Mouse (Mus musculus) heart, embryonic 11.5 days (tissue): ENCODE data around the gene Ranbp3l. TPM values are rescaled to one million over a fixed set of nuclear protein-coding genes. Genes with fewer than 3 reads are reported as not detected.

Experiments
- ATAC-seq: fragments of 200-750 bp; cut with Nextera tagmentation; replicated peaks from 2 replicates; pipeline ENCODE4 v1.8.0; 2017; ENCODE audit warnings: moderate library complexity; ENCODE audit not compliant: insufficient number of reproducible peaks, low FRiP score, low TSS enrichment
- H3K27ac ChIP-seq: fragments of 300-500 bp; sonication (generic); 2 replicates; pipeline ENCODE4 v1.5.1; 2014; ENCODE audit warnings: mild to moderate bottlenecking, low read depth, low read length
- H3K27me3 ChIP-seq: fragments of 300-500 bp; sonication (generic); 2 replicates; pipeline ENCODE4 v1.6.1; 2014; ENCODE audit warnings: mild to moderate bottlenecking, low read length, mixed read lengths; ENCODE audit not compliant: control insufficient read depth, insufficient read depth
- H3K36me3 ChIP-seq: fragments of 300-500 bp; sonication (generic); 2 replicates; pipeline ENCODE4 v1.6.1; 2014; ENCODE audit warnings: mild to moderate bottlenecking, low read length, moderate library complexity, mixed read lengths; ENCODE audit not compliant: control insufficient read depth, insufficient read depth
- H3K4me1 ChIP-seq: fragments of 300-500 bp; sonication (generic); 2 replicates; pipeline ENCODE4 v1.6.1; 2014; ENCODE audit warnings: low read length; ENCODE audit not compliant: control insufficient read depth, insufficient read depth
- H3K4me2 ChIP-seq: fragments of 300-500 bp; sonication (generic); 2 replicates; pipeline ENCODE4 v1.6.1; 2014; ENCODE audit warnings: mild to moderate bottlenecking, moderate library complexity
- H3K4me3 ChIP-seq: fragments of 300-500 bp; sonication (generic); 2 replicates; pipeline ENCODE4 v1.5.1; 2014; ENCODE audit warnings: low read depth, low read length
- H3K9ac ChIP-seq: fragments of 300-500 bp; sonication (generic); 2 replicates; pipeline ENCODE4 v1.6.1; 2014; ENCODE audit warnings: mild to moderate bottlenecking, low read depth, low read length, moderate library complexity
- H3K9me3 ChIP-seq: fragments of 300-500 bp; sonication (generic); replicated peaks from 2 replicates; pipeline ENCODE4 v1.6.1; 2016; ENCODE audit warnings: low read length; ENCODE audit not compliant: control insufficient read depth
- WGBS: fragments of 180-500 bp; shearing (Covaris S2); extraction: QIAGEN DNeasy Blood & Tissue Kit; methylation state at CpG from one replicate; pipeline ENCODE4 v1.1.7; 2014; ENCODE audit not compliant: insufficient replicate concordance; 5-methylcytosine and 5-hydroxymethylcytosine counted together
- polyA plus RNA-seq: library from polyadenylated mRNA; unstranded; fragments of >200 nt; fragmentation: Nextera tagmentation; extraction: Ambion mirVana; gene quantifications from 2 replicates; pipeline ENCODE4 v1.2.1, GENCODE M21; 2014

Gene Ranbp3l
- 0.46 and 0.96 TPM in 2 replicates for polyA plus RNA-seq

DNA sequence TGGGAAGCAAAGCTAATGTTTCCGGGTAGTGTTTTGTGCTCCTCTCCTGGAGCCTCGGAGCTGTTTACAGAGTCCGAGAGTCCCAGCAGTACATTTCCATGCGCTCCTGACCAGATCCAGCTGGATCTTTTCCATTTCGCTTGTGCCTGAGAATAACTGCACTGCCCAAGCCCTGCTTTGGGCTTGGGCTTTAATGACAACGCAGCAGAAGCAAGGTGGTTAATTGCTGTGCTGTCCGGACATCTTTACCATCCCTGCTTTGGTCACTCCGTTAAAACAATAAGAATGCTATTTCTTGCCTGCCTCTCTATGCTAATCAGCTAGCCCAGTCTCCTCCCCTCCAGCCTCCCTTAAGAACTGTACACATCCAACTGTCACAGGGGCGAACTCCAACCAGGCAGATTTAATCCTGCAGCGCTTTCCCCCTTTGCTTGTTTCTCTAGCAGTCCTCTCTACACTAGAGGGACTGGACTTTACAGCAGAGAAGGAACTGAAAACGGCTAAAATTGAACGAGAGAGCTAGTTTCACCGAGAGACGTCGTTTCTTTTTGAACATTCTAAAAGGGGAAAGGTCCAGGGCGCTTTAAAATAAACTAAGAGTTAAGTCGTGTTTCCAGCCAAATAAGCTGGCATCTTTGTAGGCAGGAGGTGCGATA lies at the start of gene Ranbp3l:
Gene Ranbp3l (plus strand): TSS at position 377 of the 656 bp plus-strand sequence.
- WGBS, result 61% methylated on average over 18 of the region's 18 CpGs
- Histone ChIP-seq H3K4me3 (no peak within 1 kb of the TSS), H3K27ac (no peak within 1 kb of the TSS), H3K9me3 (no peaks in the 10 kb centered on the region), H3K27me3 (no peaks in the 10 kb centered on the region), H3K36me3 (no peaks in the 10 kb centered on the region), H3K4me1 (no peaks in the 10 kb centered on the region), H3K9ac (no peak within 1 kb of the TSS), H3K4me2 (peak within 1 kb of the TSS; percentile 25)
- no peak for ATAC-seq

GRCm38 (mm10) chr15:8930061-8930460 lies 37.7 kb upstream of the Ranbp3l start:
- no peaks in the 10 kb centered on the region for H3K27me3 ChIP-seq
- no peaks in the 10 kb centered on the region for H3K4me1 ChIP-seq
- ATAC-seq, result no peak
- H3K9ac ChIP-seq, result no peak overlapping the region
- no peak overlapping the region for H3K4me2 ChIP-seq
- no peaks in the 10 kb centered on the region for H3K36me3 ChIP-seq
- H3K4me3 ChIP-seq, result no peak overlapping the region
- H3K27ac ChIP-seq, result no peak overlapping the region
- H3K9me3 ChIP-seq, result no peaks in the 10 kb centered on the region
- whole genome bisulfite sequencing, result 50% methylated on average over 1 of the region's 1 CpGs

GRCm38 (mm10) chr15:8936911-8937310 lies 30.8 kb upstream of the Ranbp3l start:
- Histone ChIP-seq H3K36me3 (no peaks in the 10 kb centered on the region), H3K9me3 (no peaks in the 10 kb centered on the region), H3K4me1 (no peaks in the 10 kb centered on the region), H3K27me3 (no peaks in the 10 kb centered on the region), H3K9ac (no peak overlapping the region), H3K4me2 (no peak overlapping the region), H3K27ac (no peak overlapping the region), H3K4me3 (no peak overlapping the region)
- WGBS, result 85% methylated on average over 3 of the region's 3 CpGs
- no peak for ATAC-seq

GRCm38 (mm10) chr15:8940861-8941260 lies 26.9 kb upstream of the Ranbp3l start:
- Histone ChIP-seq H3K9me3 (no peaks in the 10 kb centered on the region), H3K36me3 (no peaks in the 10 kb centered on the region), H3K27me3 (no peaks in the 10 kb centered on the region), H3K27ac (no peak overlapping the region), H3K9ac (no peak overlapping the region), H3K4me1 (no peaks in the 10 kb centered on the region), H3K4me3 (no peak overlapping the region), H3K4me2 (no peak overlapping the region)
- WGBS, result 79% methylated on average over 5 of the region's 5 CpGs
- no peak for ATAC-seq

DNA sequence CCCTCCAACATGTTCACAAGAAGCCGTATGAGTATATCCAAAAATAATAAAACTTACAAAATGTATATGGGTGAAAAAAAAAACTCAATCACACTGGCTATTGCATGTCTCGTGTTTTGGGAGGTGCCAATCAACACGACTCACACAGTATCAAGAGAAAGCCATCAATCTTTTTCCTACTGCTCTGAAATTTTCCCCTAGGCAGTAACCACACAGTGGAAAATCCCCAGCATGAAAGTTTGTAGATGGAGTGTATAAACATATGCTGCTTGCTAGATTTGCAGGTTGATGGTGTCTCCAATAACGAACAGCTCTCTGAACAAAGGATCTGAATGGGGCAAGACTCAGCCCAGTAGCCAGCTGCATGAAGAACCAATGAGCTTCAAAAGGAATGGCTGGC lies 16.9 kb upstream of the Ranbp3l start:
- Histone ChIP-seq H3K4me1 (no peaks in the 10 kb centered on the region), H3K9ac (no peak overlapping the region), H3K36me3 (no peaks in the 10 kb centered on the region), H3K27ac (no peak overlapping the region), H3K27me3 (no peaks in the 10 kb centered on the region), H3K4me3 (no peak overlapping the region), H3K4me2 (no peak overlapping the region), H3K9me3 (no peaks in the 10 kb centered on the region)
- 68% methylated on average over 4 of the region's 4 CpGs for WGBS
- no peak for ATAC-seq

GRCm38 (mm10) chr15:8963323-8963722 lies 4.4 kb upstream of the Ranbp3l start:
- Histone ChIP-seq H3K9ac (no peak overlapping the region), H3K27ac (no peak overlapping the region), H3K4me3 (no peak overlapping the region), H3K4me1 (no peaks in the 10 kb centered on the region), H3K4me2 (no peak overlapping the region), H3K9me3 (no peaks in the 10 kb centered on the region), H3K27me3 (no peaks in the 10 kb centered on the region), H3K36me3 (no peaks in the 10 kb centered on the region)
- no peak for ATAC-seq
- WGBS, result 48% methylated on average over 2 of the region's 2 CpGs

- WGBS, result 73% methylated on average over 14 of the region's 14 CpGs
- Histone ChIP-seq H3K4me3 (no peak overlapping the region), H3K4me2 (no peak overlapping the region), H3K27me3 (no peaks in the 10 kb centered on the region), H3K9me3 (no peaks in the 10 kb centered on the region), H3K4me1 (no peaks in the 10 kb centered on the region), H3K27ac (no peak overlapping the region), H3K36me3 (no peaks in the 10 kb centered on the region), H3K9ac (no peak overlapping the region)
- ATAC-seq, result no peak
These were observed 463 bp downstream of the Ranbp3l start for GRCm38 (mm10) chr15:8968229-8968595.

DNA sequence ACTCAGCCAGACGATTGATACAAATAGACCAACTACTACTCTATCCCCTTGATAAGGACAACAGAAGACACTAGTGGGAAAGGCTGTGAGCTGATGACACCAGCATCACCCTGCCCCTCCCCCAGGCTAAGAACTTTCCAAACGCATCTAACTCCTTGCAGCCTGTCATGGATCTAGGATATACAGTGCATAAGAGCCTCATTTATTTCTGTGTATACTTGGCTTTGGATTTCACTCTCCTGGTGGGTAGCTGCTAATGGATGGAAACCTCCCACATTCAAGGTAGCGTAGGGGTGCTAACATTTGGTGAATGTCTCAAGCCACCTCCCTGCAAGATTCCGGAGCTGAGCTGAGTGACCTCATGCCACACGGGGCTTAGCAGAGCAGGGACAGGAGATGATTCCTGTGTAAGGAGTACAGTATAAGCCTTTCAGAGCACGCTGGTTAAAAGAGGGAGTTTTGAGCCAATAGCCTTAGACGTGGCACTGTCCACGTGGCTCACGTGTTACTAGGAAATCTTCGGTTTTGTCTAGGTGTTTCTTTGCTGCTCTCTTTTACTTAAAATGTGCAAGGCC lies 1.4 kb downstream of the Ranbp3l start:
- Histone ChIP-seq H3K27ac (no peak overlapping the region), H3K27me3 (no peaks in the 10 kb centered on the region), H3K4me3 (no peak overlapping the region), H3K4me1 (no peaks in the 10 kb centered on the region), H3K4me2 (no peak overlapping the region), H3K36me3 (no peaks in the 10 kb centered on the region), H3K9me3 (no peaks in the 10 kb centered on the region), H3K9ac (no peak overlapping the region)
- 71% methylated on average over 10 of the region's 10 CpGs for WGBS
- no peak for ATAC-seq

GRCm38 (mm10) chr15:8991211-8991610 lies 23.5 kb downstream of the Ranbp3l start:
- no peaks in the 10 kb centered on the region for H3K4me1 ChIP-seq
- no peak overlapping the region for H3K27ac ChIP-seq
- no peaks in the 10 kb centered on the region for H3K36me3 ChIP-seq
- H3K27me3 ChIP-seq, result no peaks in the 10 kb centered on the region
- no peak overlapping the region for H3K9ac ChIP-seq
- ATAC-seq, result no peak
- H3K4me2 ChIP-seq, result no peak overlapping the region
- H3K4me3 ChIP-seq, result no peak overlapping the region
- H3K9me3 ChIP-seq, result no peaks in the 10 kb centered on the region
- 85% methylated on average over 6 of the region's 6 CpGs for WGBS
